Mouse (Mus musculus) thymus, postnatal 4 days (tissue): ENCODE data around the gene Jund.

Experiments
- DNase-seq: peaks from one replicate; pipeline ENCODE4 v3.0.0; 2021

Gene Jund

GRCm38 (mm10) chr8:70700555-70700922, 1.8 kb downstream of the Jund start:
- DNase-seq, result peak; percentile 96

- peak; percentile 26 for DNase-seq
Measured at GRCm38 (mm10) chr8:70701048-70701981, 2.6 kb downstream of the Jund start.

- no peak for DNase-seq
Measured at GRCm38 (mm10) chr8:70701982-70702841, 3.5 kb downstream of the Jund start.

GRCm38 (mm10) chr8:70702842-70703182, 4.1 kb downstream of the Jund start:
- DNase-seq, result no peak

GRCm38 (mm10) chr8:70703287-70703686, 4.5 kb downstream of the Jund start, which contains the start of gene Iqcn:
Iqcn (plus strand) TSS chr8:70703457.
- DNase-seq, result no peak

- DNase-seq, result no peak
Measured at GRCm38 (mm10) chr8:70708281-70708680, 9.5 kb downstream of the Jund start.

GRCm38 (mm10) chr8:70709794-70710193, 11.0 kb downstream of the Jund start:
- no peak for DNase-seq

- no peak for DNase-seq
Measured at GRCm38 (mm10) chr8:70710296-70710695, 11.5 kb downstream of the Jund start.

- DNase-seq, result no peak
Measured at GRCm38 (mm10) chr8:70711041-70711440, 12.3 kb downstream of the Jund start.

- no peak for DNase-seq
Measured at GRCm38 (mm10) chr8:70713991-70714390, 15.2 kb downstream of the Jund start.

- no peak for DNase-seq
Measured at GRCm38 (mm10) chr8:70715086-70715485, 16.3 kb downstream of the Jund start.

- no peak for DNase-seq
Measured at GRCm38 (mm10) chr8:70716521-70717400, 18.0 kb downstream of the Jund start.

- peak; percentile 91 for DNase-seq
Measured at GRCm38 (mm10) chr8:70718297-70718696, 19.5 kb downstream of the Jund start, which contains the start of gene Gm3336. Gm3336 (plus strand) TSS chr8:70718543.

GRCm38 (mm10) chr8:70719796-70720270, 21.1 kb downstream of the Jund start:
- no peak for DNase-seq

- peak; percentile 87 for DNase-seq
Measured at GRCm38 (mm10) chr8:70720739-70721138, 22.0 kb downstream of the Jund start.

GRCm38 (mm10) chr8:70721601-70722000, 22.9 kb downstream of the Jund start:
- DNase-seq, result no peak

GRCm38 (mm10) chr8:70723486-70724210, 24.9 kb downstream of the Jund start, which contains the start of gene Pde4c:
Pde4c (plus strand) TSS chr8:70723720.
- no peak for DNase-seq

GRCm38 (mm10) chr8:70724216-70724615, 25.5 kb downstream of the Jund start:
- DNase-seq, result no peak

GRCm38 (mm10) chr8:70725792-70726447, 27.2 kb downstream of the Jund start:
- no peak for DNase-seq

- DNase-seq, result no peak
Measured at GRCm38 (mm10) chr8:70726721-70727120, 28.0 kb downstream of the Jund start.
